Mouse (Mus musculus) lung, adult 18-20 months (tissue): ENCODE measurements around the gene Dnah7b.
"Not testable (repeated sequence)": the region's sequence is repeated elsewhere in the genome, so short reads cannot be mapped to it uniquely, and the experiment has no call there.

Experiments used
- DNase-seq, 2 experiments: peaks; one replicate each; pipeline ENCODE4 v3.0.0; 2022; ENCODE audit warnings: mixed read lengths in 2 of 2

The Dnah7b gene

DNA sequence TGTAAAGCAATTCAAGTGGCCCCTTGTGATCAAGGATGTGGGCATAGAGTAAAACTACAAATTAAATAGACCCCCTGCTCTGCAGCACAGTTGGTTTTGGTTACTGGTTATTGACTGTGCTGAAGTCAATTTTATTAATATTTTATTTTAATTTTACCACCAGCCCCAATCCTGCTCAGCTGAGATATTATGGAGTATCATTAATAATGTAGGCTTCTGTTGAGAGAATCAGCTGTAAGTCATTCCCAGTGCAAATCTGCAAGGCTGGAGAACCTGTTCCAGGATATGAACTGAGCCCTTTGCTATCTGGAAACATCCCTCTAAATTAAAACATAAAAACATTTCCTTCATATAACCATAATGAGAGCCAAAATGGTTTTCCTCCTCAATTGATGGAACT lies 259.8 kb downstream of the Dnah7b start:
- not testable (repeated sequence) for DNase-seq

DNA sequence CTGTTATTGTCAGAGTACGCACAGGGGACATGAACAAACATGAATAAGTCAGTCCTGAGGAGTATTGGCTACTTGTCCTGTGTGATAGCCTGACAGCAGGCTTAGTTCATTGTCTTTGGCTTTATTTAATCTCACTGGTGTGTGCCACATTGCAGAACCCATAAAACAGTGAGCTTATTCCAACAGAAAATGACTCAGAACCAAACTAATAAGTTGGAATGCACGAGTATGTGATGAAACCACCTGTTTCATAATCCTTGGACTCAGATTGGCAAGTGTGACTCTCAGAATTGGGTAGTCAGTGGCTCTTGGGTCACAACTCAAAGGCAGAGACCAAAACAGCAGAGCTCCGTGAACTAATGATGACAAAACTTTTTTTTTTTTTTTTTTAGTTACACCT lies 279.2 kb downstream of the Dnah7b start:
- not testable (repeated sequence) for DNase-seq

DNA sequence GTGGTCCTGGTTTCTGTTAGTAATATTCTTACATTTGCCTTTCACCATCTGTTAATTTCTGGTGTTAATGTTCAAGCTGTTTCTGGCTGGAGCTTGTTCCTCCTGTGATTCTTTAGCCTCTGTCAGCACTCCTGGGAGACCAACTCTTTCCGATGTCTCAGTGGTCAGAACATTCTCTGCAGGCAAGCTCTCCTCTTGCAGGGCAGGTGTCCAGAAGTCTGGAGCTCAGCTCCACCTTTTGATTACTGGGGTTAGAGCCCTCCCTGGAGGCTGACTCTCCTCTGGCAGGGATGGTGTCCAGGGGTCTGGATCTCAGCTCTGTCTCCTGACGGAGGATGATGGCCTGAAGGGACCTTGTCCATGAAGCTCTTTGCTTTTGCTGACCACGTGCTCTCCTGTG lies 314.5 kb downstream of the Dnah7b start:
- not testable (repeated sequence) for DNase-seq

DNA sequence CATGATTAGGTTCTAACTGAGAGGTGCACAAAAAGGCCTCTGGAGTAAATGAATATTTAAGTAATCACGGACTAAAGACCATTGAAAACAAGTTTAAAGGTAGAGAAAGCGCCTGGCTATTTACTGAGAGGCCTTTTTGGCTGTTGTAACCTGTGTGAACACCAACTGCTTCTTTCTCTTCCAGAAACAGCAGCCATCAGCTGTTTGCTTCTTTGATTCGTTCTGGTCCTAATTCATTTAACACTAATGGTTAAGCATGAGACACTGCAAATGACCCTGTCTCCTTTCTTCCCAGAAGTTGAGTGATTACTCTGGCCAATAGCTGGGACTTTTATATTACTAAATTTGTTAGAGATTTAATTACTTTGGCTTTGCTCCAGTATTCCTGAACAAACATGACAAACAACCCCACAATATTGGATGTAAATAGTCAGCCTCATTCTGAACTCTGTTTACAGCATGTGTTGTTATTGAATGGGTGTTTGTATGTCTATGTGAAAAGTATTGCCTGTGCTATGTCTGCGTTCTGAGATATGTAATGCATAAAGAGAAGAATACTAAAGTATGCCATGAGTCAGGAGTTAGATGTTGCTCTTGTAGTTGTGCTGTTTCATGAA lies 328.7 kb downstream of the Dnah7b start:
- not testable (repeated sequence) for DNase-seq

DNA sequence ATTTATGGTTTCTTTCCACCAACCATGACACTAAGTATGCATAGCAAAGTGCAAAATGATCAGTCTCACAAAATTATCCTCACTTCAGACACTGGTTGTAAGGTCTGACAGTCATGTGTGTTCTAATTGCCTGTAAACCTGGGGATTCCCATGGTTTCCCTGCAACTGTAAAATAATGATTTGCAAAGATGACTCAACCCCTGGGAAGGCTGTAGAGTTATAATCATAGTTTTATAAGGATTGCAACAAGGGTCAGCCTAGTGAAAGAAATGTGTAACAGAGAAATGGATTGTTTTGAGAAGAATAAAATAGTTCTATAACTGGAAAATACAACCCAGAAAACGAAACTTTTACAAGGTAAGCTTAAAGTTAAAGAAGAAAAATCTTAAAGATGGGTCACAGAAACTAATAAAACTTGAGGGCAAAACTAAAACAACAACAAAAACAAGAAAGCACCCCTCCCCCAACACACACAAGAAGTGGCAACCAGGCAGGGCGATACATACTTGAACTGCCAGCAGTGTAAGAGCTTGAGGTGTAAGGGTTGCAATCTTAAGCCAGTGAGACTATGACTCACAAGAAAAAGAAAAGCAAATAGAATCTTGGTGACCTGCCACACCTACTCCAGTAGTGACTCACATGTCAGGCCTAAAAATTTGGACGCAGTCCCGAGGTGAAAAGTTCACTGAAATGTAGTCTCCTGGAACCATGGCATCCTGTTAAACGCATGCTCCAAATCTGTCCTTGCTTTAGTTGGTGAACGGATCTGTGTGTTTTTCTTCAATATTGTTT lies 342.4 kb downstream of the Dnah7b start:
- DNase-seq: peak; percentile 75 to 84

DNA sequence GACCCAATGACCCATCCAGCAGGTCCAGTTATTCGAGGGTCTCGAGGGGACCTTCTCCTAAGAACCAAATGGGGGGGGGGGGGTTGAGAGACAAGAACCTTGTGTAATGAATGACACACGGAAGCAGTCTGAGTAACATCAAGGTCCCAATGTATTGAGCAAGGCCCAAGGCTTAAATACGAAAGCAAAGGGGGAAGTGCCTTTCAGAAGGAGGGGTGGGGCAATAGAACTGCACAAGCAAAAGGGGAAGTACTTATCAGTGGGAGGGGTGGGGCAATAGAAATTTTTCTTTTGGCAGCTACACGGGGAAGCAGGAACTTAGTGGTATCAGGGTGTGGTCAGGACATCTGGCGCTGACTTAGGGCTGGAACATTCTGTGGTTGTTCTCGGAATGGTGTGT lies 348.7 kb downstream of the Dnah7b start:
- not testable (repeated sequence) for DNase-seq

DNA sequence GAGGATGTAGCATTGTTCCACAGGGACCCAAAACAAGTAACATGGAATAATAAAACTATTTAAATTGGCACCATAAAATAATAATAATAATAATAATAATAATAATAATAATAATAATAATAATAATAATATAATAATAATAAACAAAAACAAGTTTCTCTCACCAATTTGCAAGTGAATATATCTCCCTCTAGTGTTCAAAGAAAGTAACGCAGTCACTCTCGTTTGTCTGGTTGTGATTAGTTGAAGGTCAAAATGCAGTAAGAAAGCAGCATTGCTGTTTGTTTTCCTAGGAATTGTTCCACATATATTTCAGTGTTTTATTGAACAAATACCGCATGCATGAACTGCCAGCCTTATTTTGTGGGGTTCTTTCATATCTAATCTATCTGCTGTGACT lies 350.8 kb downstream of the Dnah7b start:
- DNase-seq: not testable (repeated sequence)

- not testable (repeated sequence) for DNase-seq
These were observed 352.9 kb downstream of the Dnah7b start for GRCm38 (mm10) chr1:46418966-46419365.
